Mouse (Mus musculus): Measurements from ENCODE around the gene Flt3l.

- TF ChIP-seq CTCF (IDR thresholded peaks at IDR 0.05): no peak
- TF ChIP-seq EP300 (IDR thresholded peaks at IDR 0.05): no peak
Measured at GRCm38 (mm10) chr7:45145460-45145859, 9.2 kb upstream of the Flt3l start.

Measured in lung, postnatal 0 days (tissue).